Mouse (Mus musculus): ENCODE data around the gene Ptprf.

Ptprf gene

GRCm38 (mm10) chr4:118286202-118286601 lies 5.0 kb downstream of the Ptprf start:
- DNase-seq (ENCODE audit: low spot score), result peak; percentile 87

- no peak for DNase-seq (ENCODE audit: low spot score)
Measured at GRCm38 (mm10) chr4:118282182-118282562, 9.0 kb downstream of the Ptprf start.

GRCm38 (mm10) chr4:118281444-118282181 lies 9.6 kb downstream of the Ptprf start:
- DNase-seq (ENCODE audit: low spot score), result no peak

GRCm38 (mm10) chr4:118280506-118280905 lies 10.7 kb downstream of the Ptprf start:
- peak; percentile 46 for DNase-seq (ENCODE audit: low spot score)

GRCm38 (mm10) chr4:118276520-118277232 lies 14.5 kb downstream of the Ptprf start:
- DNase-seq (ENCODE audit: low spot score), result peak; percentile 77

GRCm38 (mm10) chr4:118275601-118276519 lies 15.3 kb downstream of the Ptprf start:
- no peak for DNase-seq (ENCODE audit: low spot score)

- no peak for DNase-seq (ENCODE audit: low spot score)
Measured at GRCm38 (mm10) chr4:118274521-118274920, 16.7 kb downstream of the Ptprf start.

GRCm38 (mm10) chr4:118273998-118274397 lies 17.2 kb downstream of the Ptprf start:
- DNase-seq (ENCODE audit: low spot score), result no peak

GRCm38 (mm10) chr4:118273545-118273944 lies 17.7 kb downstream of the Ptprf start:
- no peak for DNase-seq (ENCODE audit: low spot score)

GRCm38 (mm10) chr4:118272871-118273270 lies 18.3 kb downstream of the Ptprf start:
- DNase-seq (ENCODE audit: low spot score), result no peak

GRCm38 (mm10) chr4:118272258-118272657 lies 18.9 kb downstream of the Ptprf start:
- peak; percentile 88 for DNase-seq (ENCODE audit: low spot score)

- no peak for DNase-seq (ENCODE audit: low spot score)
Measured at GRCm38 (mm10) chr4:118271556-118272074, 19.6 kb downstream of the Ptprf start.

- DNase-seq (ENCODE audit: low spot score), result no peak
Measured at GRCm38 (mm10) chr4:118270706-118271105, 20.5 kb downstream of the Ptprf start.

GRCm38 (mm10) chr4:118269999-118270398 lies 21.2 kb downstream of the Ptprf start:
- peak; percentile 72 for DNase-seq (ENCODE audit: low spot score)

GRCm38 (mm10) chr4:118268429-118269212 lies 22.6 kb downstream of the Ptprf start:
- no peak for DNase-seq (ENCODE audit: low spot score)

- peak; percentile 47 for DNase-seq (ENCODE audit: low spot score)
Measured at GRCm38 (mm10) chr4:118265557-118265956, 25.6 kb downstream of the Ptprf start.

GRCm38 (mm10) chr4:118261771-118262473 lies 29.3 kb downstream of the Ptprf start:
- no peak for DNase-seq (ENCODE audit: low spot score)

GRCm38 (mm10) chr4:118261291-118261690 lies 29.9 kb downstream of the Ptprf start:
- DNase-seq (ENCODE audit: low spot score), result no peak

- peak; percentile 67 for DNase-seq (ENCODE audit: low spot score)
Measured at GRCm38 (mm10) chr4:118260551-118261267, 30.5 kb downstream of the Ptprf start.

Data from urinary bladder, postnatal 14 days (tissue).